Mouse (Mus musculus) layer of hippocampus, postnatal 10 days (tissue): ENCODE measurements around the gene Rab21. TPM values are rescaled to one million over a fixed set of nuclear protein-coding genes. Genes with fewer than 3 reads are reported as not detected.

ENCODE experiments used
- DNase-seq, 2 experiments: peaks; one replicate each; pipeline ENCODE4 v3.0.0; 2021; ENCODE audit warnings: low spot score in 2 of 2
- long read RNA-seq: library from polyadenylated mRNA; stranded (forward); transcript quantifications from one replicate; pipeline ENCODE4 v2.0.0, GENCODE M21; 2023
- total RNA-seq, 2 experiments: library from RNA; stranded (reverse); gene quantifications; 2 replicates each; pipeline ENCODE4 v1.2.3; 2021

The Rab21 gene
- 10 to 100 TPM; 49.2 to 51.0 TPM for total RNA-seq
- long read RNA-seq, full-length matches to known transcripts: 109 of 122 reads
- long read RNA-seq, partial matches to known transcripts: 6 of 122 reads
- long read RNA-seq, other reads (novel, unspliced or antisense): 7 of 122 reads

DNA sequence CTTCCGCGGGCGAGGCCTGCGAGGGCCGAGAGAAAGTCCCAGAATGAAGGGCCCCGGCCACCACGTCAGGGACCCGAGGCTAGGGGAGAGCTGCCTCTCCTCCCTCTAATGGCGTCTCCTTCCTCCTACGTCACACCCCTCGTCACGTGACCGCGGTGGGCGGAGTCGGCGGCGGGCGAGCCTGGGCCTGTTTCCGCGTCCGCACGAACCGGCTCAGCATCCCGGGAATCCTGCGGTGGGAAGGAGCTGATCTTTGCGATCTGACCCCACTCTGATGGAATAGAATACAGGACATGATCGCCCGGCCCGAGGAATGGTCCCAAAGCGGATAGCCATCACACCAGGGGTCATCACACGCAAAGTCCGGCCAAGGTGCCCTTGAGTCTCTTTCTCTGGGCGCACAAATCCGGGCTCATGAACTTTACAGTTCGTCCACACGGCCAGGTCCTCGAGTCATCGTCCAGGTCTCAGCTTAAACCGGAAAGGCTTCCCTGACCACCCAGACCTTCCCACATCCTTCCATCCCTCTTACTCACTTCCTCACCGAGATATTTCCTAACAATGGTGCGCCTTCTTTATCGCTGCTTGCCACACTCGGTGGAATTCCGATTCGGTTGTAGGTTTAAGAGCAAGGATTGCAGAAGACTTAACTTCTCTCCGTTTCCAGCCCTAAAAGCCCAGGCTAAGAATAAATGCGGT lies at the start of gene Rab21:
Gene Rab21 (minus strand): TSS at position 122 of the 699 bp plus-strand sequence.
- DNase-seq: peak; percentile 99

GRCm38 (mm10) chr10:115363151-115363550 lies 47.8 kb upstream of the Rab21 start:
- DNase-seq: no peak

DNA sequence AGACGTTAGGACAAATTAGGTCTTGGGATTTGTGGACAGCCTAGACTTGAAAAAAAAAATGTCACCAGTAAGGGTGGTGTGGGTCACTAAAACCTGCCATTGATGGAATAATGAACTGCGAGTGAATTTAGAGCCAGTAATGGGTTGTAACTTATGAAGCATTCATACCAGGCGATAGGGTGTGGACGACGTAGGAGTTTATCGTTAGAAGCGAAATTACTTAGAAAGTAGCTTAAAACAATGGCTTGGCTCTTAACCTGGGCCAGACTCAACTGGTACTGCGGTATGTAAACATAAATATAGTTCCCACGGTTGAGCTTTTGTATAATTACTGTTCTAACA lies 47.2 kb upstream of the Rab21 start:
- no peak for DNase-seq

DNA sequence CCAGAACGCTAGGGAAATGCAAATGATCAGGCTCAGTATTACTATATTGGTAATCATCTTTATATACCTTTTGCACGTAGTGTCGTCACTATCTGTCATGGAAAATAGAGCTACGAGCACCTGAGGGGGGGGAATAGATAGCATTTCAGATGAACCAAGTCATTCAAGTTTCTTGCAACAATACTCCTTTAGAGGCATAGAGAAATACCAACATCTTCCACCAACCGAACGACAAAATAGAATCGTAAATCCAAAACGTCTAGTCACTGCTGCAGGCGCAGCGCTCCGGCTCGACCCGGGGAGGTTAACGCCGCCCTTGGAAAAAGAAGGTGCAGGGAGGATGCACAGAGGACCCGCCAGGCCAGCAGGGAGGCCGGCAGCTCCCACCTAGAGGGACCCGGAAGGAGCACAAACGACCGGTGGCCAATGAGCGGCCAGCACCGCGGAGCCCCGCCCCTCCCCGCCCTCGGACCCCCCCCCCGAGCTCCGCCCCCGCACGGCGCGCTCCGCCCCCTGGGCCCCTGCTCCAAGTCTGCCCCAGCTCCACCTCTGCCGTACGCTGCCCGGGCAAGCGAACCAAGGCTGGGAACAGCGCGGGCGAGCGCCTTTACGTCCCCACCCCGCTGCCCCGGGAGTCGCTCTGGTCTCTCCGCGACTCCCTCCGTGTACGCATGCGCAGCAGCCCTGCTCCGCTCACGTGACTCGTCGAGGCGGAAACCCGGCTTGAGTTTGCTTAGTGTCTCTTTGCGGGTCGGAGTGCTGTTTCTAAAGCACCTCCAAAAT lies 46.6 kb upstream of the Rab21 start, which contains the start of gene Tmem19:
Gene Tmem19 (minus strand): TSS at position 662 of the 783 bp plus-strand sequence.
- peak; percentile 95 to 96 for DNase-seq

DNA sequence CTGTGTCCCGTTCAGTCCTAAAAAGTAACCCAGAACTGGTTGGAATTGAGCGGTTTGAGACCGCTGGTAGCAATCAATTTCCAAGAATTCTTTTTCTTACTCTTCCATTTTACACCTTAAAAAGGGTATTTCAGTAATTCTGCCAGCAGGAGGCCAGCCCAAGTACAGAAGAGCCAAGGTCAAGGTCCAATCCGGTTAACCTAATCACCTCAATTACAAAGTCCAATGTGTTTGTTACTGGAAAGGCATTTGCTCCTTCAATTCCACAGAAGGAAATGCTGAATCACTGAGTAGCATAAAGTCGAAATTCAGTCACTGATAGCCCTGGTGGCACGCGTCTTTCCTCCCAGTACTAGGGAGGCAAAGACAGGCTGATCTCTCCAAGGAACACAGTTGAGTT lies 43.7 kb upstream of the Rab21 start:
- DNase-seq: no peak

DNA sequence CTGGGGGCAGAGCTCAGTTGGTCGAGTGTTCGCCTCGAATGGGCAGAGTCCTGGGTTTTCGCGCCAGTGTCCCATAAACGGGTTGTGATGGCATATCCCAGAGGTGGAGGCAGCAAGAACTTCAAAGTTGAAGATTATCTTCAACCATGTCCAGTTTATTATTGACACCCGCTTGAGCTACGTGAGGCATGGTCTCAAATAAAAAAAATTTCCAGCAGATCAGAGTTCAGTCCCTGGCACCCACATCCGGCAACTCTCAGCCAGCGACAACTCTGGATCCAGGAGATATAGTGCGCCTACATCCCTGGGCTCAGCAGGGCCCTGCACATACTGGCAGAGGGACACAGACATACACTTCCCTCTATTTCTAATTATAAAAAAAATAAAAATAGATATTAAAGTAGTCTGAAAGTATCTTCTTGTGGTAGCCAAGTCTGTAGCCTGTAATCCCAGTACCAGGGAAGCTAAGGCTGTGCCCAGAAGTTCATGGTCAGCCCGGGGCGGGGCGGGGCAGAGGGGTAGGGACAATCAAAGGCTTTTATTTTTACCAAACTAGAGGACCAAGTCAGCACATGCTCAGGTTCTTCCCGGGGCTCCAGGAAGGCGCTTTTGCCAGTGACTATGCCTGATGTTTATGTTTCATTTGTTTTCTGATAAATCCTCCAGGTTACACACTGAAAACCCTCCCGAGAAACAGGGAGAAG lies 43.0 kb upstream of the Rab21 start:
- no peak for DNase-seq

DNA sequence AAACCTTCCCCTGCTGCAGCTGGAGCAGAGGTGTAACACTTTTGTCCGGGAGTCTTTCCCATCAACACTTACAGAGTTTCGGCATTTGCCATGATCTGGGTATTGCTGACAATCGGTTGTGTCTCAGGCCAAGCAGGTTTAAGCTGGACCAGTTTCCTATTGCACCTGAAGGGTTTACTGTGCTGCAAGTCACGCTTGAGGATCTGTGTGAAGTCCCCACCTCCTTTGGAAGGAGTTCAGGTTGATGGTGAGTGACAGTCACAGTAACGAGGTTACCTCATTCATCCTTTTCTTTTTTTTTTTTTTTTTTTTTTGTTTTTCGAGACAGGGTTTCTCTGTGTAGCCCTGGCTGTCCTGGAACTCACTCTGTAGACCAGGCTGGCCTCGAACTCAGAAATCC lies 40.7 kb upstream of the Rab21 start:
- DNase-seq: no peak

DNA sequence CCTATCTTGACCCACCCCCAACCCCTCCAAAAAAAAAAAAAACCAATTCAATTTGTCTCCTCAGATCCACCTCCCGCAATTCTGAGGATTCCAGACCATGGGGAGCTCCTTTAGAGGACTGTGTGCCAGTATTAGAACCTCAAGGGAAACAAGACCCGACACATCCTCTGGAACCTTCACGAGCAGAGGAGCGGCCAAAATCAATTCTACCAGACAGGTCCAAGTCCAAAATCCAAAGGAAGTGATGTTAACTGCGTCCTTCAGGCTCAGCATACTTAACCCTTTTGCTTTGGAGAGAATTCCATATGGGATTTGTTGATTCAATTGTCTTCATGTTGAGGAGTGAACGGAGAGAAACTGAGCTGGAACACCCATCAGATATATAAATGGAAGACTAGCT lies 39.6 kb upstream of the Rab21 start:
- no peak for DNase-seq

- DNase-seq: no peak
These were observed 39.2 kb upstream of the Rab21 start for GRCm38 (mm10) chr10:115354553-115354952.

GRCm38 (mm10) chr10:115350810-115351397 lies 35.5 kb upstream of the Rab21 start:
- no peak for DNase-seq

DNA sequence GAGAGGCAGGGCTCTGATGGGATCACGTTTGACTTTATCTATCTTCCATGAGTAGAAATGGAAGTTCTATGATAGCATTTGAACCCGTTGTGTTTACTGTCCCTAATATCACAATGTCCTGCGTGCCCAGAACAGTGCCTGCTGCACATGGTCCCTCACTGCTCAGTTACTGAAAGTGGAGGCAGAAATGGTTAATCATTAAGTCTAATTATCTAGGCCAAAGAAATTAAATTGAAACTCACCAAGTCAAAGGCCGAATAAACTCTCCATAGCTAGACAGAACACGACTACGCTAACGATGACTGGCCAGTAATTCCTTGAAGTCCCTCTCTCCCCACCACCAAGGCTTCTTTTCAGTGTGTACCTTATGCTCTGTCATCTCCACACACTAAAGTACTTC lies 34.1 kb upstream of the Rab21 start:
- DNase-seq: no peak

DNA sequence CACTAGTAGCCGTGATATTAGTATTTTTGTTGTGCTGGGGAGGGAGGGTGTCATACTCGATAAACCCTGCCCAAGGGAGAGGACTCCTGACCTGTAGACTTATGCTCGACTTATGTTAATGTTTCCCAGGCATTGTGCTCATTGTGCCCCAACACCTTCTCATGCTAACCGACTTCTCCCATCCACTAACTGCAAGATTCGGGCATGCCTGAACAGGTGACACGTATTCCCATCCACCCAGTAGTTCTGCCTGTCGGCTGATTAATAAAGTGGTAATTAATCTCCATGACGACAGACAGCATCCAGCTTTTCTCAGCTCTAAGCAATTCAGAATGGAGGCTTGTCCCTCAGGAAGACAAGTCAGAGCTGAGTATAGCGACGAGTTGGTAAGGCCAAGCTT lies 33.6 kb upstream of the Rab21 start:
- no peak for DNase-seq

DNA sequence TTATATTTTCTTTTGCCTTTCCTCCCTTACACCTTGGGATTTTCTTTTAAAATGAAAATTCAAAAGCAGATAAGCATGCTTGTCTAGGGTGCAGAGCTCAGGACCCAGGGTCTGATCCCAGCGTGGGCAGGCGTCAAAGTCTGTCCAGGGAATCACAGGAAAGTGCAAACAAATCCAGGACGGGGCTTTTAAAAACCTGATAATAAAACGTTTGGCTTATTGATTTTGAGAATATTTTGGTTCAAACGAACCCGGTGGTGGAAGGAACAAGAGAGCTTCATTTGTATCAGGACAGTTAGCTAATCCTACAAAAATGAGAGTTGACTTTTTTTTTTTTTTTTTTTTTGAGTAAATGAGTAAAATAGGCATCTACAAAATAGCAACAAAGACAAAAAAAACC lies 32.7 kb upstream of the Rab21 start:
- no peak for DNase-seq

DNA sequence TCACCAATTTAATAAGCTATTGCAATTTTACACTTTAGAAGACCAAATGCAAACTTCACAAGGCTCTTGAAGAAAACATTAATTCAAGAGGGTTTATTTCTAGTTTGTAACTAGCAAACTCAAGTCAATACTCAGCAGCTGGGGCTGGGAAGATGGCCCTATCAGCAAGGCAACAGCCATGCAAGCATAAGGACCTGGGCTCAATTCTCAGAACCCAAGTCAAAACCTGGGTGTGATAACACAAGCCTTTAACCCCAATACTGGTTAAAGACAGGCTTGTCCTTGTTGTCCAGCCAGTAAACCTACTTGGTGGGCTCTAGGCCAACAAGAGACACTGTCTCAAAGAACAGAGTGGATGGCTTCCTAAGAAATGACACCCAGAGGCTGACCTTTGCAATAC lies 31.1 kb upstream of the Rab21 start:
- DNase-seq: no peak

- DNase-seq: no peak
These were observed 27.5 kb upstream of the Rab21 start for GRCm38 (mm10) chr10:115342771-115343425.

DNA sequence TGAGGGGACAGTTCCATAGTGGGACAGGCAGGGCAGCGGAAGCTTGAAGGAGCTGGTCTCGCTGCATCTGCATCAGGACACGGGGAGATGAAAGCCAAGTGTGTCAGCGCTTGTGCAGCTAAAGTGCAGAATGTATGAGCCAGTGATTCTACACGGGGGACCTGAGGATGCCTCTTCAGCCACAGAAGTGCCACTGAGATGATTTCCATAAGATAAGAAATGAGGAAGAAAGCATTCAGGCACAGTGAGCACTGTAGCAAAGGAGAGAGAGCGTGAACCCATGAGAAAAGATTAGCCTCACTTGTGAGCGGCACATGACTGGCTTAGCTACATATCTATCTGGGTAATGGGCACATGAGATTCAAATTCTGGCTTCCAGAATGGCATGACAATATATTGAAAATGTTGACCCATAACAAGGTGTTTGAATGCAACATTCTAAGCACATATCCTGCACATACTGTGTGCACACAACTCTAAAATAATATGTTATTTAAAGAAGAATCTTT lies 24.5 kb upstream of the Rab21 start:
- DNase-seq: no peak

DNA sequence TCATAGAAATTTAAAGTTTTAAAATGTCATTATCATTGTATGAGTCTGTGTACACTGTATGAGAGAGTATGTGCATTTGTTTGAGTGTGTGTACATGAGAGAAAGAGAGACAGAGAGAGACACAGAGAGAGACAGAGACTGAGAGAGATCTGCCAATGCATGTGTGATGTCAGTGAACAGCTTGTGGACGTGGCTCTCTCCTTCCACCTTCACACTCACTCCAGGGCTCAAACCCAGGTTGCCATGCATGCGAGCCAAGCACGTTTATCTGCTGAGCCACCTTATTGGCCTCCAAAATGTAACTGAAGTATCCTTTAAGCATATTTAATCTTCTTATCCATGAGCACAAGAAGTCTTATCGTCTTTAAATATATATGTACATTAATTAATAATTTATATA lies 21.5 kb upstream of the Rab21 start:
- DNase-seq: no peak

- DNase-seq: no peak
These were observed 18.1 kb upstream of the Rab21 start for GRCm38 (mm10) chr10:115333528-115333927.

DNA sequence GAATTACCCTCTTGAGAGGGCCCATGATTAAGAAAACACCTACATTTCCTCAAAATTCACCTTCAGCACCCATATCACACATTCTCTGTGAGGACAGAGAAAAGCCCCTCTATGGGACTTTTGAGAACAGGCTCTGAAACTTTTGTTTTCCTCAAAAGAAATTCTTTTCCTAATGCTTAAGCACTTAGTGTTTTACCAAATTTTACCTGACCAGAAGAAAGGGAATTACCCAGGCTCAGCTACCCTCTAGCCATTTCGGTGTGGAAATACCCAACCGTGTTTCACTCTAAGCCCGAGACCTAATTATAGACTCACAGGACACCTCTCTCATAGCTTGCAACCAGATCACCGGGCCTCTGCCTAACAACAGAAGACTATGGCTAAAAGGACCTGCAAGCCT lies 17.6 kb upstream of the Rab21 start:
- no peak for DNase-seq

DNA sequence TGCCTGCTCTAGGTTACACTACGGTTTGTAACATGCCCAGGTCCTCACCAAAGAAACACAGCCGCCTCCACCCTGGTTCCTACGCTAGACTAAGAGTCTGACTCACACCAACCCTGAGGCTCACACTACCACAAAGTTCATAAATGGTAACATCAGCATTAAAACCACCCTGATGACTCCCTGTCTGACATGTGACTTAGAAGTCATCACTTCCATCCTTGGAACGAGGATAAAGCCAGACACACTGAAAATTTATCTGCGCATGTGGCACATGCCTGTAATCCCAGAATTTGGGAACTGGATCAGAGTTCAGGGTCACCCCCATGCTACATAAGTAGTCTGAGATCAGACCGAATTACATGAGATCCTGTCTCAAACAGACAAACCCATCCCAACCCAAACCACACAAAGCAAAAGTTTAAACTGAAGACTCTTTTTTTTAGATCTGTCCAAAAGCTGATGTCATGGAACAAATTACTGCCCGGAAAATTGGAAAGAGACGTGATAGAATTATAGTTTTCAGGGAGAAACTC lies 17.1 kb upstream of the Rab21 start:
- DNase-seq: no peak
